Mouse (Mus musculus): Measurements from ENCODE around the gene Gm45140.
"Not testable (repeated sequence)": the region's sequence is repeated elsewhere in the genome, so short reads cannot be mapped to it uniquely, and the experiment has no call there.

Gm45140 gene

GRCm38 (mm10) chr6:87775588-87776245, 59.9 kb downstream of the Gm45140 start:
- DNase-seq (ENCODE audit: low spot score) = no peak

DNA sequence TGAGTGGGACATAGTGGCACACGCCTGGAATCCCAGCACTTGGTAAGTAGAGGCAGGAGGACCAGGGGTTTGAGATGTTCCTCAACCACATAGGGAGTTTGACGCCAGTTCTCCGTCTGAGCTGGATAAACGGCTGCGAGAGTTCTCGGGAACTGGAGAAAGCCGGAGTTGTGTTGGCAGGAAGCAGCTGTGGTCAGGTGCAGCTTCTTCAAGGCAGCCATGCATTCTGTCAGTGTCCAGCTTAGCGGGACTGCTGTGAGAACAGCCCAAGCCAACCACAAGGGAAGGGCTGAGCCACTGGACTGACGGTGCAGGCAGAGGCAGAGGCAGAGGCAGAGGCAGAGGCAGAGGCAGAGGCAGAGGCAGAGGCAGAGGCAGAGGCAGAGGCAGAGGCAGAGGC, 60.7 kb downstream of the Gm45140 start:
- no peak for DNase-seq (ENCODE audit: low spot score)

DNA sequence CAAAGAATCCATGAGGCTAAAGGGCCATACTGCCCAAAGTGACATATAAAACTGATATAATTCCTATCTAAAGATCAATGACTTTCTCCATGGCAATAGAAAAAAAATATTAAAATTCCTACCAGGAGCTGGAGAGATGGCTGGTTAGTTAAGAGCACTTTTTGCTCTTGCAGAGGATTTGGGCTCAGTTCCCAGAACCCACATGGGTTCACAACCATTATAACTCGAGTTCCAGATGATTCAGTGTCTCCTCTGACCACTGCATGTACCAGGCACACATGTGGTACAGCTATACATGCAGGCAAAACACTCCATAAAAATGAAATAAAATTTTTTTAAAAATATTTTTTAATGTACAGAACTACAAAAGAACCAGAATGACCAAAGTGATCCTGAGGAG, 61.1 kb downstream of the Gm45140 start:
- DNase-seq (ENCODE audit: low spot score) = no peak

- no peak for DNase-seq (ENCODE audit: low spot score)
Observed at GRCm38 (mm10) chr6:87770626-87771025, 65.0 kb downstream of the Gm45140 start.

DNA sequence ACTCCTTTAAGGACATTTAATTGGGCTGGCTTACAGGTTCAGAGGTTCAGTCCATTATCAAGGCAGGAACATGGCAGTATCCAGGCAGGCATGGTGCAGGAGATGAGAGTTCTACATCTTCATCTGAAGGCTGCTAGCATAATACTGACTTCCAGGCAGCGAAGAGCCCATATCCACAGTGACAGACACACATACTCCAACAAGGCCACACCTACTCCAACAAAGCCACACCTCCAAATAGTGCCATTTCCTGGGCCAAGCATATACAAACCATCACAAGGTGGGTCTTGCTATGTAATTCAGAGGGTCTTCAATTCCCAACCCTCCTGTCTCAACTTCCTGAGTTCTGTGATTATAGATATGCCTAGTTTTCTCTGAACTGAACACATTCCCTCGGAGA, 71.3 kb downstream of the Gm45140 start:
- DNase-seq (ENCODE audit: low spot score) = not testable (repeated sequence)

- DNase-seq (ENCODE audit: low spot score) = no peak
Observed at GRCm38 (mm10) chr6:87763376-87764280, 72.0 kb downstream of the Gm45140 start.

GRCm38 (mm10) chr6:87762161-87762560, 73.4 kb downstream of the Gm45140 start:
- no peak for DNase-seq (ENCODE audit: low spot score)

- DNase-seq (ENCODE audit: low spot score) = no peak
Observed at GRCm38 (mm10) chr6:87759850-87760249, 75.7 kb downstream of the Gm45140 start.

DNA sequence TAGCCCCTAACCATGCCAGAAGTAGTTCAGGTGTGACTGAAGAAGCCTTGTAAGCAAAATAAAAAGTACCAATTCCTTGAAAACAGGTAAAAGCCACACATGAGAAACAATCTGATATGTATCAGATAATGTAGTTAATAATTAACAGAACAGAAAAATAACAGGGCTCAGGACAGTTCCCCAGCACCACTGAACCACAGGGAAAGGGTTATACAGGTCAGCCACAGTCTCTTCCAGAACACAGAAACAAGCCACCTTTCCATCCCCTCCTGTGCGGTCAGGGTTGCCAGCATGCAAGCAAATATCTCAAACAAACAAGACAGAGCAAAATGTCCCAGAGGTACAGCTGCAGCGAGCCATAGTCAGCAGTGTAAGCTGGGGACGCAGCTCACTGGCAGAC, 76.2 kb downstream of the Gm45140 start:
- no peak for DNase-seq (ENCODE audit: low spot score)

GRCm38 (mm10) chr6:87756896-87757295, 78.7 kb downstream of the Gm45140 start:
- DNase-seq (ENCODE audit: low spot score) = no peak

- DNase-seq (ENCODE audit: low spot score) = no peak
Observed at GRCm38 (mm10) chr6:87755196-87755595, 80.4 kb downstream of the Gm45140 start.

DNA sequence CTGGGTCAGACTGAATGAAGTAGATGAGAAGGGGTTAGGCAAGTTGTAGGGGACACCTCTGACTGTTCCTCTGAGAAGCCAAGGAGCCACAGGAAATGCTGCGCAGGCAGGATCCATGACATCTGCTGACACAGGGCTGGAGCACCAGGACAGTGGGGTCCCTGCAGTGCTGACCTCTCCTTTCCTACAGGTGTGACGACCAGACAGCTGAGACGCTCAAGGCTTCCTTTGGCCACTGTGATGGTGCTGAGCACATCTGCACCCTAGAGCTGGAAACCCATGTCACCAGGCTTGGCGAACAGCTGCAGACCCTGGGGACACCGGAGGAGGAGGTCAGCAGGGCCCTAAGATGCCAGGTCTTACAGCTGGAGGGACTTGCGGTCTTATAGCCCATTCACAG, 84.0 kb downstream of the Gm45140 start:
- no peak for DNase-seq (ENCODE audit: low spot score)

GRCm38 (mm10) chr6:87750184-87750910, 85.2 kb downstream of the Gm45140 start:
- DNase-seq (ENCODE audit: low spot score) = no peak

DNA sequence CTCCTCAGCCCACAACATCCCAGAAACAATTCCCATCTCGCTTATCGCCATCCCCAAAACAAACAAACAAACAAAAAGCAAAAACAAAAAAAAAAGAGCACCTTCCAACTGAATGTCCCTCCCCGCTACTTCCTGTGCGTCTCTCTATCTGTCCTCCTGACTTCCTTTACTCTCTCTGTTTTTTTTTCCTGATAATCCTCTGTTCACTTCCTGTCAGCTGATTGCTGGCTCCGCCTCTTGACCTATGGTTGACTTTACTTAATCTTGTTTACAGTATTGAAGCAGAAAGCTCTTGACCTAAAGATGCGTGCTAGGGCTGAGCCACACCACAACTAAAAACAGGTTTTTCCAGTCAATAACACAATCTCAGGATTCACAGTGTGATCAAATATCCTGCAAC, 87.1 kb downstream of the Gm45140 start:
- no peak for DNase-seq (ENCODE audit: low spot score)

DNA sequence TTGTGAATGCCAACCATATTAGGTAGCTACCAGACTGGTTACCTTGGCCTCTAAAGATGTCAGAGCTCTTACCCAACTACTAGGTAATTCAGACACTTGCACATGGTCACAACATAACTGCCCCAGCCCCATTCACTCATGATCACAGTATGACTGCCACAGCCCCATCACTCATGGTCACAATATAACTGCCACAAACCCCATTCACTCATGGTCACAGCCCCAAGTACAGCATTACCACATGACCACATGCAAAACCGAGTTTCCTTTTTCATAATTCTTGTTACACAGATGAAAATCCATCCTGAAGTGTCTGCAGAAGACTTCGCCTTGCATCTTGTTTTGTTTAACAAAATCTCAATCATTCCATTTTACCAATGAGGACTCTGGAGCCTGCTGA, 87.5 kb downstream of the Gm45140 start:
- no peak for DNase-seq (ENCODE audit: low spot score)

GRCm38 (mm10) chr6:87746849-87747248, 88.7 kb downstream of the Gm45140 start:
- no peak for DNase-seq (ENCODE audit: low spot score)

DNA sequence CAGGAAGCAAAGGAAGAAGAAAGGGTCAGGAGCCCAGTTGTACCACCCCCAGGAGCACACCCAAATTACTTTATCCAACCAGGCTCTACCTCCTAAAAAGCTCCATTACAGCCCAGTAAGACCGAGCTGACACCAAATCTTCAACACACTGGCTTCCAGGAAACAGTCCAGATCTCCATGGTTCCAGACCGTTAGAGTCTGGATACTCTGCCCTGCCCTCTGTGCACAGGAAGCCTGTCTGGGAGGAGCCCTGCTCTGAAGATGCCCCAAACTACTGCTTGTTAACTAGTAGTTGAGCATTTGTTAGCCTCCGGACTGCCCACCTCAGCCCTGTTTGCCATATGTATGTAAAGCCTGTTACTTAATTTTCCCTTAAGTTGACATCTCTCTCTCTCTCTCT, 89.5 kb downstream of the Gm45140 start:
- no peak for DNase-seq (ENCODE audit: low spot score)

DNA sequence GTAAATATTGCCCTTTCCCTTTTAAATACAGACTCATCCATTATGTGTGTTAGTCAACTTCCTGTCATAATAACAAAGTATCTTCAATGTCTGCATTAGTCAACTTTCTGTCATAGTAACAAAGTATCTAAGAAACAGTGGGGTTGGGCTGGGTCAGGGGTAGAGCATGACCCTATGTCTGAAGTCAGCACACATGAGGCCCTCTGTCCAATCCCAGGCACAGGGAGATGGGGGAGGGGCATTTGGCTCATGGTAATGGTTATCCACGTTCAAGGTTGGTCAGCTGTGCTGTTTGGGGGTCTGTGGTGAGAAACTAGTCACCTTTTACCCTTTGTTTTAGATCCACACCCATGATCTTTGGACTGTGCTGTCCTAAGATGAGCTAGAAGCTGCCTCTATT, 90.3 kb downstream of the Gm45140 start:
- no peak for DNase-seq (ENCODE audit: low spot score)

- DNase-seq (ENCODE audit: low spot score) = no peak
Observed at GRCm38 (mm10) chr6:87744632-87745031, 91.0 kb downstream of the Gm45140 start.

GRCm38 (mm10) chr6:87743281-87743680, 92.3 kb downstream of the Gm45140 start:
- DNase-seq (ENCODE audit: low spot score) = no peak

- DNase-seq (ENCODE audit: low spot score) = no peak
Observed at GRCm38 (mm10) chr6:87742804-87743203, 92.8 kb downstream of the Gm45140 start.

DNA sequence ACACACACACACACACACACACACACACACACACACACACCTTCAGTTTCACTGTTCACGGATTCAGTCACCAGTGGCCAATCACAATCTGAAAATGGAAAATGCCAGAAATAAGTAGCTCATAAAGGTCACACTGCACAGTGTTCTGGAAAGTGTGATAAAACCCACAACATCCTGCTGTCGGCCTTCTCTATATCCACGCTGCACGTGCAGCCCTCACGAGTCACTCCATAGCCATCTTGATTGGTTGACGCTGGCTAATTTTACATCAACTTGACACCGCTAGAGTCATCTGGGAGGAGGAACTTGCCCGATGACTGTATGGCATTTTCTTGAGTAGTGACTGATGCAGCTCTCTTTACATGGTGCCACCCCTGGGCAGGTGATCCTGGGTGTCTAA, 93.6 kb downstream of the Gm45140 start:
- no peak for DNase-seq (ENCODE audit: low spot score)

DNA sequence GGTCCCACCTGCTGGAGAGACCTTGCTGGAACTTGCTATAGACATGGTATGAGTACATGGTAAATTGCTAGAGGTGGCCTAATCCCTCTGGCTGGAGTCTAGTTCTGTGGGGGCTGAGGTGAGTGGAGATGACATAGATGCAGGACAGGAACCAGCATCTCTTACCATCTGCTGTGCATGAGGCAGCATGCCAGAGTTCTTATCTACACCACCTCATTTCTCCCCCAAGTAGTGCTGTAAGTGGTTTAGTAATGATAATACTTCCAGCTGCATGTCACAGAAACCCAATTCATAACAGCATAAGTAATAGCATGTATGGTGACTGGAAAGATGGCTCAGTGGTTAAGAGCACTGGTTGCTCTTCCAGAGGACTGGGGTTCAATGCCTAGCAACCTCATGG, 95.1 kb downstream of the Gm45140 start:
- DNase-seq (ENCODE audit: low spot score) = no peak
